Mouse (Mus musculus) ES-E14 (cell line): ENCODE measurements at regions not wholly inside any gene's neighbourhood (a gene's known extent, or its start where the extent isn't known, plus 50 kb on each side); places are given as distances from the start of the nearest gene placed in this dataset.

ENCODE experiments used
- MAFK ChIP-seq: IDR thresholded peaks from 2 replicates; pipeline ENCODE4 v1.6.1; 2014; ENCODE audit warnings: mild to moderate bottlenecking, low read depth, low read length, inconsistent platforms; ENCODE audit not compliant: insufficient read depth
- ZNF384 ChIP-seq: IDR thresholded peaks from 2 replicates; pipeline ENCODE4 v1.6.1; 2012; ENCODE audit warnings: low read depth, low read length, inconsistent platforms

DNA sequence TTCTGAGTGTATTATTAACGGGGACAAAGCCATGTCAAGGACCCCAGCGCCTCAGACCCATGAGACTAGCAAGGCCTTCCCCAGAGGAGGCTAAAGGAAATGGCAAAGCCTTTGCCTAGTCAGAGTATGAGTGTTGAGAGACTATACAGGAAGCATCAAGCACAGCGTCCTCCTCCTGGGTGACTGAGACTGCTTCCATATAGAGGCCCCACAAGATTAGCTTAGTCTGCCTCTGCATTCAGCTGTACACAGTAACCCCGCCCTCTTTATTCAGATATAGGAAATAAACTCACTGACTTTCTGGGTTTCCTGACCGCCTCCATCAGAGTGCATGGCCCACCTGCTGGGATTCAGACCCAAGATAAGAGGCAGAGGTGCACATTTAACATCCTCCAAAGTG lies 192.8 kb upstream of the Hes1 start:
- TF ChIP-seq ZNF384 = no peak
- no peak for TF ChIP-seq MAFK
